Mouse (Mus musculus): ENCODE results near the gene Gm11492.

DNA sequence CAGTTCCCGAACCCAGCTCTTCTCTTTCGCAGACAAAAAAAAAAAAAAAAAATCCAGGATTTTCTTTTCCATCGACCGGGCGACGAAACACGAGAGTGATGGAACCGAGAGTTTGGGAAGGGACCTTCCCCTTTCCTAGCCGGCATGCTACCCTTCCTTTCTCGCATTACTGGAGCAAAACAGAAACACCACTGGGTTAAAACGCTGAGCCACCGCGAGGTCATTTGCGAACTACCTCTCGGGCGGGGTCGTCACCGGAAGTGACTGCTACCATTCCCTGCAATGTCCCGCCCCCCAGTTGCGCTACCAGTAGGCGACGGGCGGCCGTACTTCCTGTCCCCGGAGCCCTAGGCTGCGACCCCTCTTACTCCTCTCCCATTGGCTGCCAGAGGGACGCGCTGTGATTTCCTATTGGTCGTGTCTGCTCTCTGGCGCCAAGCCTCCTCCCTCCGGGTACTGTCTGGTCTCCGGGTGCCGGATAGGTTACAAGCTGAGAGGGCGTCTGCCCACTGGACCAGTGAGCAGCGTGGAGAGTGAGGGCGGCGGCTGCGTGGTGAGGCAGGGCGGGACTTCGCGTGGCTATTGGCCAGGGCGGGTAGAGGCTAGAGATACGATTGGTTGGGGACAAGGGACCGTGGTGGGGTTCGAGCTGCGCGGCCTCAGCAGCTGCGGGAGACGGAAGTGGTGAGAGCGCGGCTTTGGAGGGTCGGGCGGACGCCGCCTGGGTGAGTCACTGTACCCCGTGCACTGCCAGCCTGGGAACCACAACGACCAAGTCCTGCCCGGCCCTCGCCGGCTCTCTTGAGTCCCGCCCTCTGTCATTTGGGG, 25.3 kb downstream of the Gm11492 start, which contains the start of gene Mtmr4:
- TF ChIP-seq MAFK (IDR thresholded peaks at IDR 0.05; ENCODE audit: insufficient read depth, low read depth, low read length): 0 out of 2 replicates have a peak, but pooled peaks have one; percentile 23
- peak; percentile 30; the same call in 1 of the 2 replicates for TF ChIP-seq HCFC1 (IDR thresholded peaks at IDR 0.05; ENCODE audit: borderline replicate concordance, insufficient read depth, low read length)
- no peak for TF ChIP-seq ZC3H11A (IDR thresholded peaks at IDR 0.05; ENCODE audit: borderline replicate concordance, low read depth, low read length)
